Mouse (Mus musculus) cerebellum, adult 9-11 months (tissue): ENCODE results near the gene Olfr1014.

Experiments used
- DNase-seq: peaks from one replicate; pipeline ENCODE4 v3.0.0; 2022

Gene Olfr1014

GRCm38 (mm10) chr2:85772413-85772812 lies at the start of gene Olfr1014:
Gene Olfr1014, plus strand, starts transcription at chr2:85772713.
- no peak for DNase-seq

GRCm38 (mm10) chr2:85725793-85726192 lies 46.7 kb upstream of the Olfr1014 start:
- no peak for DNase-seq

DNA sequence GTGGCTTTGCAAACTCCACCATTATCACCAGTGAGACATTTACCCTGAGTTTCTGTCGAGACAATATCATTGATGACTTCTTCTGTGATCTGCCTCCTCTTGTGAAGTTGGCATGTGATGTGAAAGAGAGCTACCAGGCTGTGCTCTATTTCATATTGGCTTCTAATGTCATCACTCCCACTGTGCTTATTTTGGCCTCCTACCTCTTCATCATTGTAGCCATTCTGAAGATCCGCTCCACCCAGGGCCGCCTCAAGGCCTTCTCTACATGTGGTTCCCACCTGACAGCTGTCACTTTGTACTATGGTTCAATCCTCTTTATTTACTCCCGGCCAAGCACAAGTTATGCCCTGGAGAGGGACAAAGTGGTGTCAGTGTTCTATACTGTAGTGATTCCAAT lies 18.7 kb upstream of the Olfr1014 start:
- DNase-seq: no peak

DNA sequence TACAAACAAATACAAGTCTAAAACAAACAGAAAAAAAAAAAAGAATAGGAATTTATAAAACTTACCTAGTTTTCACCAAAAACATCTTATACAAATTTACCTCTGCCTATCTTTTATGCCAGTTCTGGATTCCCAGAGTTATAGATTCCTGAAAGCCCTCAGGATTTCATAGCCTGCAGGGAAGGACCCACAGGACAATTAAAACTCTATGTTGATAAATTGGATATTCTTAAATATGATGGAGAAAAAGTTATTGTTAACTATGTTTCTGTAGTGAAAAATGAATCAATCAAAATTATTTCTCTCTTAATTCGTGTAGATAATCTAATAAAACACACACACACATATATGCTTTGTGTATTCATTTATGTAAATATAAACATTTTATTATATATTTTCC lies 9.8 kb upstream of the Olfr1014 start, which contains the start of gene Olfr1012:
TSS of gene Olfr1012 (minus strand) at position 101 of the 400 bp plus-strand sequence.
- no peak for DNase-seq

DNA sequence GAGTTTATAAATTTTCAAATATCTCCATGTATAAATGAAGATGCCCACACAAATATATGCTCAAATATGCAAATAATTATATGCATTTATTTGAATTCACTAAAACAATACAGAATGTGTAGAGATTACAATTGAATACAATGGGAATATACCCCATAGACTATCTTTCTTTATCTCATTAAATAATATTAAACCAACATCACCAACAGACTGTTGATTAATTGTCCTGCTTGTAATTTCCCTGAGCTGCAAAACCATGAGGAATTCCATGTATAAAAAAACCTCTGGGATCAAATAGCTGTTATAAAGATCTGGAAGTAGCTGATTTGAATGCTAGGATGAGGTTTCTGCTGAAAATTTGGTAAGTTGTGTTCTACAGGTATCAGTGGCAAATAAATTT lies 5.7 kb upstream of the Olfr1014 start, which contains the start of gene Olfr1013:
TSS of gene Olfr1013 (plus strand) at position 301 of the 400 bp plus-strand sequence.
- no peak for DNase-seq

- no peak for DNase-seq
Measured at GRCm38 (mm10) chr2:85781717-85782116, 9.2 kb downstream of the Olfr1014 start, which contains the start of gene Olfr1015. Gene Olfr1015, plus strand, starts transcription at chr2:85782017.

- DNase-seq: no peak
Measured at GRCm38 (mm10) chr2:85792331-85792730, 19.8 kb downstream of the Olfr1014 start.

DNA sequence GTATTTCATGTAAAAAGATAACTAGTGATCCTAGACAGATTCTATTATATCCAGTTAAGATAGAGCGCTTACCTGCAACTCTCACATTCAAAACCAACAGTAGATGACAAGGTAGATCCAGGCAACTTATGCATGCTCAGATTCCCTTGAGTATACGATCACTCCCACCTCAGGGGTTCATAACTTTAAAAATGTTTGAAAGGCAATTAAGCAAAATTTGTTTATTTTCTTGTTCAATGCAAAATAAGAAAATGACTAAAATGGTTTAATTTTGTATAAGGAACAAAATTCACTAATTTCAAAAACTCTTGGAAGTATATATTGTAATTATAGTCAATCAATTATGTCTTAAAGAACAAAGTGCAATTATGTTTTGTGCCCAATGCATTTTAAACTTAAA lies 29.9 kb downstream of the Olfr1014 start, which contains the start of gene Olfr1016:
TSS of gene Olfr1016 (minus strand) at position 101 of the 400 bp plus-strand sequence.
- no peak for DNase-seq

- no peak for DNase-seq
Measured at GRCm38 (mm10) chr2:85804501-85804900, 32.0 kb downstream of the Olfr1014 start.

- DNase-seq: no peak
Measured at GRCm38 (mm10) chr2:85818179-85818578, 45.7 kb downstream of the Olfr1014 start, which contains the start of gene Olfr1018. Gene Olfr1018, plus strand, starts transcription at chr2:85818479.
